Mouse (Mus musculus): ENCODE measurements around the gene Themis2. TPM values are rescaled to one million over a fixed set of nuclear protein-coding genes. Genes with fewer than 3 reads are reported as not detected.

Gene Themis2
- total RNA-seq (2017): 9.8 and 12.8 TPM in 2 replicates

GRCm38 (mm10) chr4:132796196-132796886 is at the start of gene Themis2:
TSS of gene Themis2 (minus strand) at chr4:132796387.
- peak; percentile 74 to 77 for ATAC-seq (replicated peaks in 1 of 2; ENCODE audit: insufficient read depth in 1 of 2, low FRiP score in 2 of 2, low TSS enrichment in 1 of 2, low read depth in 1 of 2, poor library complexity in 2 of 2, severe bottlenecking in 2 of 2)

GRCm38 (mm10) chr4:132843705-132844071 is 47.5 kb upstream of the Themis2 start:
- ATAC-seq (replicated peaks in 1 of 2; ENCODE audit: insufficient read depth in 1 of 2, low FRiP score in 2 of 2, low TSS enrichment in 1 of 2, low read depth in 1 of 2, poor library complexity in 2 of 2, severe bottlenecking in 2 of 2): no peak

GRCm38 (mm10) chr4:132842970-132843704 is 47.0 kb upstream of the Themis2 start, which contains the start of gene Ppp1r8:
TSS of gene Ppp1r8 (minus strand) at chr4:132843169.
- peak; percentile 96 to 99 for ATAC-seq (replicated peaks in 1 of 2; ENCODE audit: insufficient read depth in 1 of 2, low FRiP score in 2 of 2, low TSS enrichment in 1 of 2, low read depth in 1 of 2, poor library complexity in 2 of 2, severe bottlenecking in 2 of 2)

- ATAC-seq (replicated peaks in 1 of 2; ENCODE audit: insufficient read depth in 1 of 2, low FRiP score in 2 of 2, low TSS enrichment in 1 of 2, low read depth in 1 of 2, poor library complexity in 2 of 2, severe bottlenecking in 2 of 2): peak; percentile 22 to 36; a peak in 1 of 4 replicates
Measured at GRCm38 (mm10) chr4:132842281-132842906, 46.2 kb upstream of the Themis2 start.

DNA sequence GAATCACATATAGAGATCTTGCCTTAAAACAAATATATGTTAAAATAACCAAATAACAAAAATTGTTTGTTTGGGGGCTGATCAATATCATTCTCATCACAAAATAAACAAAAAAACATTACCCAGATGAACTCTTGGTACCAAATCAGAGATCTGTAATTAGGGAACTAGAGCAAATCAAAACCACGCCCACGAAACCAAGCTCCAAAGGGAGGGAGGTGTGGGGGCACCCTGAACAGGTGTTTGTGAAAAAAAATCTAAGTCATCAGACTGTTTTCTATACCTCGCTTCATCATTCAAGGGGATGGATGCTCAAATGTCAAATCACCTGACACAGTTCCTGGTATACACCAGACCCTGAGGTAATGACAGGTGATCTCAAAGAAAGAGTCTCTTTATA is 45.3 kb upstream of the Themis2 start:
- no peak for ATAC-seq (replicated peaks in 1 of 2; ENCODE audit: insufficient read depth in 1 of 2, low FRiP score in 2 of 2, low TSS enrichment in 1 of 2, low read depth in 1 of 2, poor library complexity in 2 of 2, severe bottlenecking in 2 of 2)

DNA sequence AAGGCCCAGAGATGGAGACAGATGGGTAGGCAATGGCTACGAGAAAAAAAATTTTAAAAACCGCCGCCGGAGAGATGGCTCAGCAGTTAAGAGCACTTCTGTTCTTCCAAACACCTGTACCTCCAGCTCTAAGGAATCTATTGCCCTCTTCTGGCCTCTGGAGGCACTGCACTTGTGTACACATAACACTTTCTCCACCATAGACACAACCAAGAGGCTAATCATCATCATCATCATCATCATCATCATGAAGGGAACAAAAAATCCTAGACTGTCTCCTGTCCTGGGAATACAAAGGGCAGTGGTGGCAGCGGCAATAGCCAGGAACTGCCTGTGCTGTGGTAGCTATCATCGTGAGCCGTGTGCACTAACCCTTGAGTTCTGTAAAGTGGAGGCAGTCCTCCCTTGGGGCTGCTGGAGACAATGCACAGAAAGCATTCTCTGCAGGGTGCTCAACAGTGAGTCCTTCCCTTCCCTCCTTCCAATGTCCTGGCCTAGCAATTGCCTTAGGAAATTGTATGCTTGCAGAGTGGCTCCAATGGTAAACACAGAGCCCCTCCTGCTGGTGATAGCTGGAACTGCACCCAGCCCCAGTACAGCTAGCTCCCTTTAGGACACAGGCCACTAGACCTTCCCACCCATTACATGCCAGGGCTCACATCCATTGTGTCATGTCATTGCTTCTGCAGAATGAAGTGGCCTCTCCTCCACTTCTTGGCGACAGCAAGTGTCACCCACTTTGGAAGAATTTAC is 27.6 kb upstream of the Themis2 start:
- ATAC-seq (replicated peaks in 1 of 2; ENCODE audit: insufficient read depth in 1 of 2, low FRiP score in 2 of 2, low TSS enrichment in 1 of 2, low read depth in 1 of 2, poor library complexity in 2 of 2, severe bottlenecking in 2 of 2): peak; percentile 82 to 84

DNA sequence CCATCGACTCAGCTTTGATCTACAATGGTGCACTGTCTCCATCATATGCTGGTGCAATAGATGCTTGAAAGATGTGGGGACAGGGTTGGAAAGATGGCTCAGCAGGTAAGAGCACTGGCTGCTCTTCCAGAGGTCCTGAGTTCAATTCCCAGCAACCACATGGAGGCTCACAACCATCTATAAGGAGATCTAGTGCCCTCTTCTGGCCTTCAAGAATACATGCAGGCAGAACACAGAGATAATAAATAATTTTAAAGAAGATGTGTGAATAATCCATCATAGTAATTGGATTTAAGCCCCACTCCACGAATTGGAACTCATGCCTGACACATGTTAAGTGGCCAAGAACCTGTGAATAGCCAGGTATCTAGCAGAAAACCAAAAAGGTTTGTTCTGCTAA is 22.3 kb upstream of the Themis2 start:
- no peak for ATAC-seq (replicated peaks in 1 of 2; ENCODE audit: insufficient read depth in 1 of 2, low FRiP score in 2 of 2, low TSS enrichment in 1 of 2, low read depth in 1 of 2, poor library complexity in 2 of 2, severe bottlenecking in 2 of 2)

GRCm38 (mm10) chr4:132816855-132817254 is 20.7 kb upstream of the Themis2 start:
- no peak for ATAC-seq (replicated peaks in 1 of 2; ENCODE audit: insufficient read depth in 1 of 2, low FRiP score in 2 of 2, low TSS enrichment in 1 of 2, low read depth in 1 of 2, poor library complexity in 2 of 2, severe bottlenecking in 2 of 2)

DNA sequence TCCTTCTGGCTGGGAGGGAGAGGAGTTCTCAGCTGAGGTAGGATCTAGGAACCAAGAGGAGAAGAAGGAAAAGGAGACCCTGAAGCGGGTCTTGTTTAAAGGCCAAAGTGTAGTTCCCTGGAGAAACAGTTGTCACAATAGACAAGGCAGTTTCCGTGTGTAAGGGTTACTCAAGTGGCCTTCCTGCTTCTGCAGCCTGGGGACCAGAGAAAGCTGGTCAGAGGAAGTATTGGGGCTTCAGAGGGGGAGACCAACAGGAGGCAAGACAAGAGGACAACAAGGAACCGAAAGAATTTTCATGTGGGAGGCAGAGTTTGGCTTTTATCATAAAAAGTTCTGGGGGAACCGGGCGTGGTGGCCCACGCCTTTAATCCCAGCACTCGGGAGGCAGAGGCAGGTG is 20.2 kb upstream of the Themis2 start:
- no peak; a peak in 1 of 4 replicates for ATAC-seq (replicated peaks in 1 of 2; ENCODE audit: insufficient read depth in 1 of 2, low FRiP score in 2 of 2, low TSS enrichment in 1 of 2, low read depth in 1 of 2, poor library complexity in 2 of 2, severe bottlenecking in 2 of 2)

- ATAC-seq (replicated peaks in 1 of 2; ENCODE audit: insufficient read depth in 1 of 2, low FRiP score in 2 of 2, low TSS enrichment in 1 of 2, low read depth in 1 of 2, poor library complexity in 2 of 2, severe bottlenecking in 2 of 2): peak; percentile 54; a peak in 2 of 4 replicates
Measured at GRCm38 (mm10) chr4:132809621-132810020, 13.4 kb upstream of the Themis2 start.

GRCm38 (mm10) chr4:132807771-132808641 is 11.8 kb upstream of the Themis2 start:
- ATAC-seq (replicated peaks in 1 of 2; ENCODE audit: insufficient read depth in 1 of 2, low FRiP score in 2 of 2, low TSS enrichment in 1 of 2, low read depth in 1 of 2, poor library complexity in 2 of 2, severe bottlenecking in 2 of 2): peak; percentile 52 to 73

GRCm38 (mm10) chr4:132806620-132807191 is 10.5 kb upstream of the Themis2 start:
- ATAC-seq (replicated peaks in 1 of 2; ENCODE audit: insufficient read depth in 1 of 2, low FRiP score in 2 of 2, low TSS enrichment in 1 of 2, low read depth in 1 of 2, poor library complexity in 2 of 2, severe bottlenecking in 2 of 2): no peak

DNA sequence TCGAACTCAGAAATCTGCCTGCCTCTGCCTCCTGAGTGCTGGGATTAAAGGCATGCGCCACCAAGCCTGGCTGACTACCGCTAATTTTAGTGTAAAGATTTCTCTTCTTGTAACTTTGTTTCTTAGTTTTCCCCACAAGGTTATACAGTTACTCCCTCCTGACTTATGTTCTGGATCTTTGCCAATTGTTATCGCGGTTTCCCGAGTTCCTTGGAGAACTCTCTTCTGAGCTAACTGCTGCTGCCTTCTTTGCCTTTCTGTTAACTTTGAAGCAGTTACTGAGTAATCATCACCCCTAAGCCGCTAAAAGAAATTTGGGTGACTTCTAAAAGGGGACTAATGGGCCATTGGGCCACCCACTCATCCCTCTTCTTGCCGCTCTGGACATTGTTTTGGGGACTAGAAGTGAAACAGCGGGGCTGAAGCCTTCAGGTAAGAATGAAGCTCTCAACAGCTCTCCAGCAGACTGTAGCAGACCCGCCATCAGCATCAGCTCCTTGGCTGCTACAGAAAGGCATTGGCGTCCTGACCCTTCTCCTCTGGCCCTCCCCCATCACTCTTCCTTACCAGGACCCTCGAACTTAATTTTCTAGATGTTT is 9.5 kb upstream of the Themis2 start:
- ATAC-seq (replicated peaks in 1 of 2; ENCODE audit: insufficient read depth in 1 of 2, low FRiP score in 2 of 2, low TSS enrichment in 1 of 2, low read depth in 1 of 2, poor library complexity in 2 of 2, severe bottlenecking in 2 of 2): no peak

DNA sequence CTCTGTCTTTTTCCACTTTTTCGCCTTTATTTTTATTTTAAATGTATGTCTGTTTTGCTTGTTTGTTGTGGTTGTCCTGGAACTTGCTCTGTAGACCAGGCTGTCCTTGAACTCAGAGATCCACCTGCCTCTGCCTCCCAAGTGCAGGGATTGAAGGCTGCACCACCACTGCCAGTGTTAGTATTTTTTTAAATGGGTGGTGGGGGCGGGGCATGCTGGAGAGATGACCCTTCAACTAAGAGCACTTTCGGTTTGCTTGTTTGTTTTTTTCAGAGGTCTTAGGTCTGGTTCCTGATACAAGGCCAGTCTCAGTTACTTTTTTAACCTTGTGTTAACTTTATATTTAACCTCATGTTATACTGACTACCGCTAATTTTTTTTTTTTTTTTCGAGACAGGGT is 9.0 kb upstream of the Themis2 start:
- ATAC-seq (replicated peaks in 1 of 2; ENCODE audit: insufficient read depth in 1 of 2, low FRiP score in 2 of 2, low TSS enrichment in 1 of 2, low read depth in 1 of 2, poor library complexity in 2 of 2, severe bottlenecking in 2 of 2): no peak

- peak in 1 of 2 experiments; percentile 35; a peak in 1 of 4 replicates for ATAC-seq (replicated peaks in 1 of 2; ENCODE audit: insufficient read depth in 1 of 2, low FRiP score in 2 of 2, low TSS enrichment in 1 of 2, low read depth in 1 of 2, poor library complexity in 2 of 2, severe bottlenecking in 2 of 2)
Measured at GRCm38 (mm10) chr4:132804331-132804730, 8.1 kb upstream of the Themis2 start.

DNA sequence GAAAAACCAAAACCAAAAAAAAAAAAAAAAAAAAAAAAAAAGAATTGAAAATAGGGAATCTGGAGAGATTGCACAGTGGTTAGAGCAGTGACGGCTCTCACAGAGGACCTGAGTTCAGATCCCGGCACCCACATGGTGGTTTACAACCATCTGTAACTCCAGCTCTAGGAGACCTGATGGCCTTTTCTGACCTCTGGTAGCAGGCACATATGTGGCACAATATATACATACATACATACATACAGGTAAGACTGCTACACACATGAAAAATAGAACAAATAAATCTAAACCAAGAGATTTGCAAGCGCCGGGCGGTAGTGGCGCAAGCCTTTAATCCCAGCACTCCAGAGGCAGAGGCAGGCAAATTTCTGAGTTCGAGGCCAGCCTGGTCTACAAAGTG is 7.7 kb upstream of the Themis2 start:
- no peak for ATAC-seq (replicated peaks in 1 of 2; ENCODE audit: insufficient read depth in 1 of 2, low FRiP score in 2 of 2, low TSS enrichment in 1 of 2, low read depth in 1 of 2, poor library complexity in 2 of 2, severe bottlenecking in 2 of 2)
